29 mouse cellular contexts compared by ENCODE assay signal in the genomic region with DNA sequence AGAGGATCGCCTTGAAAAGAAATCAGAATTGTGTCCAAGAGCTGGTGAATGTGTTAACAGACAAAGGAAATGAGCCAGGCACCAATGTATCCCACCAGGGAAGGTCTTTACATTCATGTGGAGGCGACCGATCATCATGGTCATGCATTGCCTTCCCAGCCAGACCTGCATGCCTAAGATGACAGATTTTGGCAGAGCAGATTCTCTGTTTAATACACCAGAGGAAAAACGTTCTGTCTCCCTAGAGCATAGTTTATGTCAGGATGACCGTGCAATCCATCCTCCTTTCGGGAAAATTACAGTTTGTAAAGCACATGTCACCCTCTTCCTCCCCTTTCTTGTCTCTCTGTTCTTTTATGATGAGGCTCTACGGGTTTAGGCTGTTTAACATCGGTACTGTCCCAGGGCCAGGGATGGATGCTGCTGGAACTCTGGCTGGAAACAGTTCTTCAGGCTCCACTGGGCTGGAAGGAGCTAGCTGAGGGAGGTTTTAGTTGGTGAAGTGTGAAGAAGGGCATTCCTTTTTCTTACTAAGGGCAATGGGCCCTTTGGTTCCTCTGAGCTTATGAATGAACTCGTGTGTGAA. TPM values are rescaled to one million over a fixed set of nuclear protein-coding genes. Genes with fewer than 3 reads are reported as not detected.
DNase-seq lines count a peak whose midpoint lies in the region; ATAC-seq and TF ChIP-seq lines count a peak whose summit lies in the region.
"Had no signal": no experiment of that assay in that cellular context is flagged by ENCODE, and none has a peak within 500 bp of the region (broad histone marks: within the 10 kb centered on the region; RNA-seq: fewer than 3 reads in every experiment).

No protein-coding gene starts in this region.

- H3K36me3 ChIP-seq in kidney, embryonic 15.5 days = no peaks in the 10 kb centered on the region
- H3K36me3 ChIP-seq in intestine, postnatal 0 days (ENCODE audit: control insufficient read depth, insufficient read depth) = peaks cover 27% of the 10 kb centered on the region
- peaks cover 3% of the 10 kb centered on the region; the same call in 1 of the 2 replicates for H3K36me3 ChIP-seq in stomach, postnatal 0 days (ENCODE audit: control insufficient read depth, insufficient read depth, low read length)
- H3K36me3 ChIP-seq: embryonic facial prominence, embryonic 10.5 days; forebrain, embryonic 15.5 days; hindbrain, embryonic 13.5 days; limb, embryonic 12.5 days; midbrain, embryonic 10.5 days; midbrain, embryonic 15.5 days; neural tube, embryonic 15.5 days had no signal

- no peak for TF ChIP-seq CTCF in embryonic fibroblast, embryonic 13.5 days (IDR thresholded peaks at IDR 0.05; ENCODE audit: borderline replicate concordance, insufficient read depth, low read length)
- no peak for TF ChIP-seq CTCF in intestine, postnatal 0 days (IDR thresholded peaks at IDR 0.05; ENCODE audit: low read depth)
- no peak for TF ChIP-seq CTCF in stomach, postnatal 0 days (IDR thresholded peaks at IDR 0.05; ENCODE audit: low read depth)

- peaks cover 9% of the 10 kb centered on the region for H3K4me1 ChIP-seq in kidney, embryonic 15.5 days
- H3K4me1 ChIP-seq in embryonic fibroblast, embryonic 13.5 days (ENCODE audit: control insufficient read depth, insufficient read depth, low read length) = peaks cover 3% of the 10 kb centered on the region; the same call in 1 of the 2 replicates
- H3K4me1 ChIP-seq in intestine, postnatal 0 days (replicated peaks; ENCODE audit: control insufficient read depth, insufficient read depth, low read length) = no peaks in the 10 kb centered on the region
- no peaks in the 10 kb centered on the region for H3K4me1 ChIP-seq in stomach, postnatal 0 days (replicated peaks; ENCODE audit: control insufficient read depth, insufficient read depth)
- H3K4me1 ChIP-seq: embryonic facial prominence, embryonic 15.5 days; forebrain, embryonic 15.5 days; hindbrain, embryonic 13.5 days; liver, embryonic 15.5 days; midbrain, embryonic 15.5 days; neural tube, embryonic 15.5 days had no signal

- no peaks in the 10 kb centered on the region for H3K9me3 ChIP-seq in kidney, embryonic 15.5 days (replicated peaks)
- no peaks in the 10 kb centered on the region for H3K9me3 ChIP-seq in intestine, postnatal 0 days (ENCODE audit: control insufficient read depth)
- H3K9me3 ChIP-seq in stomach, postnatal 0 days (ENCODE audit: control insufficient read depth, low read length) = no peaks in the 10 kb centered on the region
- H3K9me3 ChIP-seq: embryonic facial prominence, embryonic 10.5 days; embryonic facial prominence, embryonic 15.5 days; forebrain, embryonic 15.5 days; heart, embryonic 15.5 days; hindbrain, embryonic 13.5 days; limb, embryonic 12.5 days; liver, embryonic 15.5 days; midbrain, embryonic 10.5 days; midbrain, embryonic 15.5 days; neural tube, embryonic 15.5 days had no signal

- 62% methylated on average over 9 of the region's 9 CpGs for WGBS in kidney, embryonic 15.5 days
- WGBS in intestine, postnatal 0 days = 61% methylated on average over 9 of the region's 9 CpGs
- 54% methylated on average over 9 of the region's 9 CpGs for WGBS in stomach, postnatal 0 days

- H3K27me3 ChIP-seq in kidney, embryonic 15.5 days = no peaks in the 10 kb centered on the region
- H3K27me3 ChIP-seq in intestine, postnatal 0 days (replicated peaks; ENCODE audit: control insufficient read depth, insufficient read depth, low read length) = no peaks in the 10 kb centered on the region
- H3K27me3 ChIP-seq in stomach, postnatal 0 days (ENCODE audit: control insufficient read depth, insufficient read depth, low read length) = no peaks in the 10 kb centered on the region
- H3K27me3 ChIP-seq: embryonic facial prominence, embryonic 15.5 days; forebrain, embryonic 15.5 days; heart, embryonic 15.5 days; hindbrain, embryonic 13.5 days; limb, embryonic 12.5 days; liver, embryonic 15.5 days; midbrain, embryonic 15.5 days; neural tube, embryonic 15.5 days had no signal

- no peak overlapping the region for H3K9ac ChIP-seq in kidney, embryonic 15.5 days
- no peak overlapping the region for H3K9ac ChIP-seq in intestine, postnatal 0 days (ENCODE audit: low read depth, low read length)
- H3K9ac ChIP-seq in stomach, postnatal 0 days (ENCODE audit: low read length) = no peak overlapping the region
- H3K9ac ChIP-seq: embryonic facial prominence, embryonic 15.5 days; forebrain, embryonic 15.5 days; heart, embryonic 15.5 days; hindbrain, embryonic 13.5 days; limb, embryonic 12.5 days; liver, embryonic 15.5 days; lung, embryonic 14.5 days; midbrain, embryonic 15.5 days; neural tube, embryonic 15.5 days had no signal

- ATAC-seq in kidney, embryonic 15.5 days (replicated peaks; ENCODE audit: low FRiP score) = peak; percentile 86
- 0 out of 2 replicates have a peak, but pooled peaks have one; percentile 7 for ATAC-seq in intestine, postnatal 0 days
- no peak; the same call in 1 of the 2 replicates for ATAC-seq in stomach, postnatal 0 days (ENCODE audit: low FRiP score, low TSS enrichment)
- ATAC-seq: activated CD4-positive, CD25-positive, alpha-beta regulatory T cell, adult 4 months; CD4-positive, CD25-positive, alpha-beta regulatory T cell, adult 4 months; forebrain, embryonic 15.5 days; midbrain, embryonic 15.5 days had no signal

- TF ChIP-seq EP300 in stomach, postnatal 0 days (optimal IDR thresholded peaks at IDR 0.05) = no peak

- TF ChIP-seq POLR2A in embryonic fibroblast, embryonic 13.5 days (IDR thresholded peaks at IDR 0.05; ENCODE audit: low read depth, low read length) = no peak

- no peak for DNase-seq in kidney, postnatal 10 days
- DNase-seq in stomach, postnatal 0 days (ENCODE audit: low spot score) = no peak
- DNase-seq in thymus, postnatal 36 days = no peak
- DNase-seq in layer of hippocampus, adult 9-10 months (ENCODE audit: low spot score) = no peak
- DNase-seq: adrenal gland, adult 8-10 months; cerebellum, adult 8-10 months; cerebellum, postnatal 25 days; heart, postnatal 36 days; kidney, postnatal 14 days; lung, embryonic 14.5 days; retina, postnatal 1 day; right cerebral cortex, postnatal 25 days; spleen, adult 18-20 months had no signal

- no peak overlapping the region for H3K4me3 ChIP-seq in kidney, embryonic 15.5 days (replicated peaks)
- H3K4me3 ChIP-seq in embryonic fibroblast, embryonic 13.5 days (ENCODE audit: insufficient read depth, low read length) = no peak overlapping the region
- H3K4me3 ChIP-seq in intestine, postnatal 0 days (ENCODE audit: low read depth, low read length) = no peak overlapping the region
- H3K4me3 ChIP-seq in stomach, postnatal 0 days (ENCODE audit: low read depth, low read length) = no peak overlapping the region
- H3K4me3 ChIP-seq: embryonic facial prominence, embryonic 10.5 days; embryonic facial prominence, embryonic 15.5 days; forebrain, embryonic 15.5 days; heart, embryonic 15.5 days; hindbrain, embryonic 13.5 days; left cerebral cortex, adult 2 months; limb, embryonic 12.5 days; liver, embryonic 15.5 days; midbrain, embryonic 10.5 days; midbrain, embryonic 15.5 days; neural tube, embryonic 15.5 days had no signal

- H3K4me2 ChIP-seq in kidney, embryonic 15.5 days = no peak overlapping the region
- no peak overlapping the region for H3K4me2 ChIP-seq in intestine, postnatal 0 days (replicated peaks; ENCODE audit: low read depth)
- no peak overlapping the region for H3K4me2 ChIP-seq in stomach, postnatal 0 days (replicated peaks; ENCODE audit: low read depth)
- H3K4me2 ChIP-seq: embryonic facial prominence, embryonic 15.5 days; forebrain, embryonic 15.5 days; heart, embryonic 15.5 days; hindbrain, embryonic 13.5 days; limb, embryonic 12.5 days; liver, embryonic 15.5 days; lung, embryonic 14.5 days; midbrain, embryonic 15.5 days; neural tube, embryonic 15.5 days had no signal

- peak overlapping the region; percentile 60; the same call in 1 of the 2 replicates for H3K27ac ChIP-seq in kidney, embryonic 15.5 days
- peak overlapping the region; percentile 64 for H3K27ac ChIP-seq in embryonic fibroblast, embryonic 13.5 days (ENCODE audit: insufficient read depth, low read length)
- no peak overlapping the region; the same call in 1 of the 2 replicates for H3K27ac ChIP-seq in intestine, postnatal 0 days (ENCODE audit: low read depth, low read length)
- peak overlapping the region; percentile 49; the same call in 1 of the 2 replicates for H3K27ac ChIP-seq in stomach, postnatal 0 days (replicated peaks)
- H3K27ac ChIP-seq: embryonic facial prominence, embryonic 10.5 days; embryonic facial prominence, embryonic 15.5 days; forebrain, embryonic 15.5 days; heart, embryonic 15.5 days; hindbrain, embryonic 13.5 days; left cerebral cortex, adult 2 months; limb, embryonic 12.5 days; liver, embryonic 15.5 days; midbrain, embryonic 10.5 days; midbrain, embryonic 15.5 days; neural tube, embryonic 15.5 days had no signal

RNA-seq across cellular contexts. Expression of a gene that starts 45.3 kb away (rescaled TPM):
- 68.5 and 72.6 TPM in 2 replicates for polyA plus RNA-seq in kidney, embryonic 15.5 days (2015; fragmentation: Nextera tagmentation; extraction: Ambion mirVana)
- 156 and 157 TPM in 2 replicates for polyA plus RNA-seq in embryonic fibroblast, embryonic 13.5 days (2011; ENCODE audit: insufficient read length, low read depth, missing spikeins)
- 210 and 211 TPM in 2 replicates for polyA plus RNA-seq in intestine, postnatal 0 days (2015; fragmentation: Nextera tagmentation; extraction: Ambion mirVana)
- 53.1 and 55.6 TPM in 2 replicates for polyA plus RNA-seq in stomach, postnatal 0 days (2015; fragmentation: Nextera tagmentation; extraction: Ambion mirVana)
